Mouse (Mus musculus) embryonic facial prominence, embryonic 10.5 days (tissue): ENCODE measurements at regions not wholly inside any gene's neighbourhood (a gene's known extent, or its start where the extent isn't known, plus 50 kb on each side); places are given as distances from the start of the nearest gene placed in this dataset.

Source experiments
- DNase-seq: peaks from one replicate; pipeline ENCODE4 v3.0.0-alpha.2; 2017; ENCODE audit warnings: low spot score
- H3K27ac ChIP-seq: fragments of 300-500 bp; sonication (generic); replicated peaks from 2 replicates; pipeline ENCODE4 v1.5.1; 2016; ENCODE audit warnings: mild to moderate bottlenecking
- H3K27me3 ChIP-seq: fragments of 300-500 bp; sonication (generic); replicated peaks from 2 replicates; pipeline ENCODE4 v1.6.1; 2016; ENCODE audit warnings: low read depth, mild to moderate bottlenecking; ENCODE audit not compliant: poor library complexity, severe bottlenecking
- H3K36me3 ChIP-seq: fragments of 300-500 bp; sonication (generic); replicated peaks from 2 replicates; pipeline ENCODE4 v1.6.1; 2016; ENCODE audit warnings: mild to moderate bottlenecking, moderate library complexity
- H3K4me1 ChIP-seq: fragments of 300-500 bp; sonication (generic); 2 replicates; pipeline ENCODE4 v1.6.1; 2016
- H3K4me3 ChIP-seq: fragments of 300-500 bp; sonication (generic); 2 replicates; pipeline ENCODE4 v1.5.1; 2016; ENCODE audit warnings: mild to moderate bottlenecking, moderate library complexity
- H3K9me3 ChIP-seq: fragments of 300-500 bp; sonication (generic); 2 replicates; pipeline ENCODE4 v1.6.1; 2016; ENCODE audit warnings: mild to moderate bottlenecking
- WGBS: fragments of 180-500 bp; shearing (Covaris S2); methylation state at CpG from one replicate; pipeline ENCODE4 v1.1.7; 2016; 5-methylcytosine and 5-hydroxymethylcytosine counted together

DNA sequence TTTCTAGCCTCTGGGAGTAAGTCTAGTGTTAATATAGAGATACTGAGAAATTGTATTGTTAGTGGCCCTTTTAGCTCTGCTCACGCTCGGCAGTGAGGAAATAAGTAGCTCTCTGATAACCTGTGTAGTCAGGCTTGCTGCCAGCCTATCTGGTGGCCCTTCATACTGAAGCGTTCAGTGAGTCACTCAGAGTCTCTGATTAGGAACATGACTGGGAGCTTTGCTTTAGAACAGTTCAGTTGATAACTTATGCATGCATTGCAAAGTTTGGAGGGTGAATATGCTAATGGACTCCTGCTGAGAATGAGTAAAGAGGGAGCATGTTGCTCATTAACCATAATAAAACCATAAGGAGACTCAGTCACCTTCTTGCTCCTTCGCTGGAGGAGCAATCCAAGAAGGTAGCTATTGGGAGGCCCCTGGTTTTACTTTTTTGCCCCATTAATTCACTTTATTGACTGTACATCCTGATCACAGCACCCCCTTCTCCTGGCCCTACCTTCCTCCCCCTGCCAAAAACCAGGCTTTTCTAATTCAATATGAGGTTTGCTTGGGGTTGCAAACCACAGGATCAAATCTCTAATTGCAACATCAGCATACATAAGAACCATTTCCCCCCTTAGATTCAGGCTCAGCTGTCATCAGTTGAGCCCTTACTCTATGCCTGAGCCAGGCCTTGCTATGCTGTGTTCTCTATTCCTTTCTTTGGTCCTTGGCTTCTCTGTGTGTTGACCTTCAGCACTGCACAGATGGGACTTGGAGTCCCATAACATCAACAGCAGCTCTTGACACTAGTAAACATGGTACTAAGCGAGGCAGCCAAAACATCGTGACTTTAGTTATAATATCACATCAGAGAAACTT lies 342.3 kb downstream of the Fam84a start:
- WGBS: 85% methylated on average over 6 of the region's 6 CpGs
- Histone ChIP-seq H3K4me1 (no peaks in the 10 kb centered on the region), H3K27ac (no peak overlapping the region), H3K9me3 (no peaks in the 10 kb centered on the region), H3K4me3 (no peak overlapping the region), H3K27me3 (no peaks in the 10 kb centered on the region), H3K36me3 (no peaks in the 10 kb centered on the region)
- no peak for DNase-seq

DNA sequence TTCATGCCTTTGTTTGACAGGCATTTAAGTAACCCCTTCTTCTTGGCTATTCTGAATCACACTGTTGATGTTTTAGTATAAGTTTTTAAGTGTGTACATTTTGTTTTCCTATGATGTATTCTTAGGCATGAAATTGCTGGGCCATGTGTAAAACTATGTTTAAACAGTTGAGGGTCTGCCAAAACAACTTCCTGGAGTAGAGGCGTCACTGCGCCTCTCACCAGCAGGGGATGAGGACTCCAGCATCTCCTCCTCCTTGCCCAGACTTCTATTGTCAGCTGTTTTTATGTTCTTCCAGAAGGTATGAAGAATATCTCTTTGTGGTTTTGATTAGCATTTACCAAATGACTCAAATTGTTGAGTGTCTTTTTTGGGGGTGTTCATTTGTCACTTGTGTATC lies 372.1 kb downstream of the Fam84a start:
- Histone ChIP-seq H3K4me1 (no peaks in the 10 kb centered on the region), H3K36me3 (no peaks in the 10 kb centered on the region), H3K27me3 (no peaks in the 10 kb centered on the region), H3K9me3 (no peaks in the 10 kb centered on the region), H3K4me3 (no peak overlapping the region), H3K27ac (no peak overlapping the region)
- no peak for DNase-seq
- WGBS: 96% methylated on average over 2 of the region's 2 CpGs

DNA sequence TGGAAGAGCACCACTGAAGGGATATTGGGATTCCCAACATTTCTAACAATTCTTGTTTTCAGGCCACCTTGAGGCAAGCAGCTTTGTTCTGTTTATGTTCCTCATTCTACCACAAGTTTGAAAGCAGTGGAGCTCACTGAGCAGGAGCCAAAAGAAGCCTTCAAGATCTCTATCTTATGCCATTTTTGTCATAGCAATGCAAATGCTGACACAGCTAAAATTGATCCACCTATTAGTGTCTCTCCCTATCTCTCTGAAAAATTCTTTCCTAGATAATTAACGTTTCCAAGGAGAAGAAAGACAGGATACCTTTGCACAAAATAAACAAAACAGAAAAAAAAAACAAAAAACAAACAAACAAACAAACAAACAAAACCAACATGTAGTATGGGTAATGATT lies 375.2 kb downstream of the Fam84a start:
- Histone ChIP-seq H3K9me3 (no peaks in the 10 kb centered on the region), H3K4me3 (no peak overlapping the region), H3K4me1 (no peaks in the 10 kb centered on the region), H3K27ac (no peak overlapping the region), H3K27me3 (no peaks in the 10 kb centered on the region), H3K36me3 (no peaks in the 10 kb centered on the region)
- 69% methylated on average over 1 of the region's 1 CpGs for WGBS
- no peak for DNase-seq

DNA sequence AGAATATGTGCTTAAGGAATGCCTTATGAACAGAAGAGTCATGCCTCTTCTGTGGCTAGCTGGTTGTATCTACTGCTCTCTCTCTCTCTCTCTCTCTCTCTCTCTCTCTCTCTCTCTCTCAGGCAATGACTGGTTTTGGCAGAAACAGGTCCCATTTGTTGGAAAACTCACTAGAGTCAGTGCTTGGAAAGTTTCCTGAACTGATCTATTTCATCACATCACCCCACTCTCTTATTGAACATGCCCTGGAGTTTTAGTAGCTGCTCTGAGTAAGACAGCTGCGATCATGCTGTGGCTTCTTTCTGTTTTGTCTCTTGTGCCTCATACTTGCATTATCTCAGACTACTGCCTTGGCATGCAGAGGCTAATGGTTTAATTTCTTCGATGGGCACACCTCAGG lies 382.2 kb downstream of the Fam84a start:
- no peaks in the 10 kb centered on the region for H3K27me3 ChIP-seq
- WGBS: 92% methylated on average over 2 of the region's 2 CpGs

DNA sequence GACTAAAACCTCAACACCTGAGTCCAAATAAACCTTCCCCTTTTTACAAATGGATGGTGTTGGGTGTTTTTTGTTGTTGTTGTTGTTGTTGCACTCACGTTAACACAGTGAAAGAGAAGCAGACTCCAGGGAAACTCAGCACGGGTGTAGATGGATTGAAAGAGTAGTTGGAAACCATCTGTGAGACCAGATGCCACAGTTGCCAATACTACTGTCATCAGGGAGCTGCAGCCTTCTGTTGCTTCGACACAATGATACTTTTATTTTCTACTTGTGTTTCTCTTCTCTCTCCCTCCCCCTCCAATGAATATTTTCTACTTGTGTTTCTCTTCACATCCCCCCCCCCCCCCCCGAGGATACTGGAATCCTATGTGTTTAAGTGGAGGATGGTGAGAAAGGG lies 382.7 kb downstream of the Fam84a start:
- Histone ChIP-seq H3K9me3 (no peaks in the 10 kb centered on the region), H3K4me1 (no peaks in the 10 kb centered on the region), H3K27ac (no peak overlapping the region), H3K4me3 (no peak overlapping the region), H3K27me3 (no peaks in the 10 kb centered on the region), H3K36me3 (no peaks in the 10 kb centered on the region)
- 85% methylated on average over 4 of the region's 4 CpGs for WGBS
- no peak for DNase-seq

More for the DNA sequence above, 382.2 kb downstream of the Fam84a start:
- H3K9me3 ChIP-seq: no peaks in the 10 kb centered on the region
- DNase-seq: no peak
- no peak overlapping the region for H3K4me3 ChIP-seq
- no peak overlapping the region for H3K27ac ChIP-seq
- no peaks in the 10 kb centered on the region for H3K36me3 ChIP-seq
- no peaks in the 10 kb centered on the region for H3K4me1 ChIP-seq

DNA sequence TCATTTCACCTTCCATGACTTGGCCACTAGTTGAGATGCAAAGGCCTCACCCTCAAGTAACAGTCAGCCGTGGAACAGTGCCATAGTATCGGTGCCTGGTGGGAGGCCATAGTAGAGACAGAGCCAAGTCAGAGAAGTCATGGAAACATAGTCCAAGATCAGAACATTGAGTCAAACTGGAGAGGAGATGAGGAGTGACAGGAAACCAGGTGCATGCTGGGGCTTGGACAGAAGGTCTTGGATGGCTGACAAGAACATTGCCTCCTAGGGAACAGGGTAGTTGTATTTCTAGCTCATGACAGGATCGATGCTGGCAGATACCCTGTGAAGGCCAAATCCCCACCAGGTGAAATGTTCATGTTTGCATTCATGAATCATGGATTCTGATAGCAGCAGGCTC lies 385.4 kb downstream of the Fam84a start:
- H3K4me3 ChIP-seq: no peak overlapping the region
- no peak overlapping the region for H3K27ac ChIP-seq
- no peaks in the 10 kb centered on the region for H3K36me3 ChIP-seq
- H3K9me3 ChIP-seq: no peaks in the 10 kb centered on the region
- no peak for DNase-seq
- no peaks in the 10 kb centered on the region for H3K27me3 ChIP-seq
- H3K4me1 ChIP-seq: no peaks in the 10 kb centered on the region
- 93% methylated on average over 3 of the region's 3 CpGs for WGBS

DNA sequence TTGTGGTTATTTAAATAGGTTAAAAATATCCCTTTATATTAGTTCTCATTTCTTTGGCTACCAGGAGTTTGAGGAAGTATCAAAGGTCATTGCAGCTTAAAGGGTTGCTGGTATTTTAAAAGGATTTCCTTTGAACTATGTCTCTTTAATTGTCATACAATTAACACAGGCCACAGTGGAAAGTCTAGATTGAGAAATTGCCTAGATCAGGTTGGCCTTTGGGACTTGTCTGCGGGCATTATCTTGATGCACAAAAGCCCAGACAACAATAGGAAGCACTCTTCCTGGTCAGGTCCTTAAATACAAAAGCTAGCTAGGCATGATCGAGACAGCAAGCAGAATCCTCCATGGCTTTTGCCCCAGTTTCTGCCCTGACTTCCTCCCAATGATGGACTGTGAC lies 398.0 kb downstream of the Fam84a start:
- Histone ChIP-seq H3K4me1 (no peaks in the 10 kb centered on the region), H3K4me3 (no peak overlapping the region), H3K9me3 (no peaks in the 10 kb centered on the region), H3K36me3 (no peaks in the 10 kb centered on the region), H3K27me3 (no peaks in the 10 kb centered on the region), H3K27ac (no peak overlapping the region)
- 78% methylated on average over 2 of the region's 2 CpGs for WGBS
- no peak for DNase-seq

DNA sequence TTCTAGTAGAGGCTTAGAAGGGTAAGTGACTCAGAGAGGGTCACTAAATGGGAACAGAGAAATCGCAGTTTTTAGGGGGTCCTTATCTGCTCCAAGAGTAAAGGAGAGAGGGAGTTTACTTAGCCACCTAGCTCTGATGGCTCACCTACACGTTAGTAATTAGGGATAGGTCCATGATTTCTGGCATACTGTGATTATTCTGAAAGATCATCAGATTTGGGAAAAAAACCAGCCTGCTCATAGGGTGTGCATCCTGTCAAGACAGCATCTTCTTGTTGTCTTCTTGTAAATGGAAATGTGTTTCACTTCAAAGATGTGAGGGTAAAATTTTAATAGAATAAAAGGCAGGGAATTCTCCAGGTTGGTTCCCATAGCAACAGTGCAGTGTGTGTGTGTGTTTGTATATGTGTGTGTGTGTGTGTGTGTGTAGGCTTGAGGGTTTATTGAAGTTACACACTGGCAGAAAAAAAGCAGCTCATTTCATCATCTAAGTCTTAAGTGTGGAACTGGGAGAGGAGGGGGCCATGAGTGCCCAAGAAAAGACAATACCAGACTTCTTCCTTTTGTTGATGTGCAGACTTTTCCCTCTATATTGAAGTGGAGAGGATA lies 407.4 kb downstream of the Fam84a start:
- no peaks in the 10 kb centered on the region for H3K27me3 ChIP-seq
- WGBS: 75% methylated on average over 2 of the region's 2 CpGs
- H3K4me1 ChIP-seq: no peaks in the 10 kb centered on the region
- no peak for DNase-seq
- H3K4me3 ChIP-seq: no peak overlapping the region
- no peaks in the 10 kb centered on the region for H3K36me3 ChIP-seq
- H3K27ac ChIP-seq: no peak overlapping the region
- H3K9me3 ChIP-seq: no peaks in the 10 kb centered on the region

DNA sequence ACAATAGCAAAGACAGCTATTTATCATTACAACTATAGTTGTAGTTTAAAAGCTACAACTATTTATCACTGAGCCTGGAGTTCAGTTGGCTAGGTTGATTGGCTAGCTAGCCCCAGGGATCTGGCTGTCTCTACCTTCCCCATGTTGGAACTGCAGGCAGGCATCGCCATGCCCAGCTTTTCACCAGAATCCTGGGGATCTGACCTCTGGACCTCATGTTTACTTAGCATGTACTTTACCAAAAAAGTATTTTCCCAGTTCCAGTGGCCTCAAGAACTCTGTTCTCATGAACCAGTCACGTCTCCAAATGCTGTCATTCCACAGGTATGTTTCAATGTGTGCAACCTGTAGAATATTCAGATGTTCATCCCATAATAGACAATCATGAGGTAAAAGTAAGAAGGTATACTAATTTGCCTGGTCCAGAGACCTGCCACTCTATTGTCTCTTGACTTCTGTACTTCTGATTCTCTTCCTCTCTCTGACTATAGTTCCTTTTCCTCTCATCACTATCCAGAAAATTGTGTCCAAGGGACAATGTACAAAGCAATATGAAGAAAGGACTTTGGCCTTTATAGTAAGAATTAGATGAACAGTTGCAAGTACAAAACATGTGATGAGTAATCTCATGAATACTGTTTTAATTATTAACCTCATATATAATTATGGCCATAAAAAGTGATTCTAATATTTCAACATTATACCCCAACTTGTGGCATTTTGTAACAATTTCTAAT lies 421.8 kb downstream of the Fam84a start:
- 85% methylated on average over 2 of the region's 2 CpGs for WGBS
- H3K4me1 ChIP-seq: no peaks in the 10 kb centered on the region
- no peak for DNase-seq
- no peaks in the 10 kb centered on the region for H3K9me3 ChIP-seq
- H3K27me3 ChIP-seq: no peaks in the 10 kb centered on the region
- no peaks in the 10 kb centered on the region for H3K36me3 ChIP-seq
- H3K4me3 ChIP-seq: no peak overlapping the region
- H3K27ac ChIP-seq: no peak overlapping the region

DNA sequence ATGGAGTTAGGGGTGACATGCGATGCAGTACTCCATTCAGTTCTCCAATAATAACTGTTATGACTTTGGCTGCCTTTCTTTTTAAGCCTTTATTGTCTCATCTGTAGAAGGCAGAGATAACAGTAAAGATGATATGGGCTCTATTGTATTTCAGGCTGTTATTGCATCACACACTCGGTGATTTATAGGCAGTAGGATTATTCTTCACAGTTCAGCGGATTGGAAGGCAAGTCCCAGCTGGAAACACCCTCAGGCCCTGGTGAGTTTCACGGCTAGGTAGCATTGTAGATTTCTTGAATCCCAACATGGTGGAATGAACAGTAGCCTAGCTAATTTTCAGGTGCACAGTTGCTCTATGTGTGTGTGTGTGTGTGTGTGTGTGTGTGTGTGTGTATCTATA lies 422.9 kb downstream of the Fam84a start:
- H3K27ac ChIP-seq: no peak overlapping the region
- H3K4me1 ChIP-seq: no peaks in the 10 kb centered on the region
- no peak overlapping the region for H3K4me3 ChIP-seq
- H3K27me3 ChIP-seq: no peaks in the 10 kb centered on the region
- DNase-seq: no peak
- H3K9me3 ChIP-seq: no peaks in the 10 kb centered on the region
- WGBS: 84% methylated on average over 4 of the region's 4 CpGs
- H3K36me3 ChIP-seq: no peaks in the 10 kb centered on the region

DNA sequence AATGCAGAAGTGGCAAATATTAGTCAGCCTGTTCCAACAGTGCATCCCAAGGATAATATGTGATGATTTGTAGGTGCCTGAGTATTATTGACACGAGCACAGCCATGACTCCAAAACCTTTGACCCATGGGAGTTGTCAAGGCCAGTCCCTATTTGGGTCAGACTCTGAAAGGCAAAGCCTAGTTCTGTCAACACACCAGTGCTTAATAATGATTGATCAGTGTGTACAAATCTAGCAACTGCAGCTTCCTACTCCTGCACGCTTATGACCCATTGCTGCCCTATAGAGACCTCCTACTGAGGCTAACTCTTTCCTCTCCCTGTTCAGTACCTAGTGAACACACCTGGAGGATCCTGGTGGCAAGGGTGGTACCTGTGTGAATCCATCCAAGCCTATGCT lies 427.3 kb downstream of the Fam84a start:
- WGBS: 91% methylated on average over 2 of the region's 2 CpGs

DNA sequence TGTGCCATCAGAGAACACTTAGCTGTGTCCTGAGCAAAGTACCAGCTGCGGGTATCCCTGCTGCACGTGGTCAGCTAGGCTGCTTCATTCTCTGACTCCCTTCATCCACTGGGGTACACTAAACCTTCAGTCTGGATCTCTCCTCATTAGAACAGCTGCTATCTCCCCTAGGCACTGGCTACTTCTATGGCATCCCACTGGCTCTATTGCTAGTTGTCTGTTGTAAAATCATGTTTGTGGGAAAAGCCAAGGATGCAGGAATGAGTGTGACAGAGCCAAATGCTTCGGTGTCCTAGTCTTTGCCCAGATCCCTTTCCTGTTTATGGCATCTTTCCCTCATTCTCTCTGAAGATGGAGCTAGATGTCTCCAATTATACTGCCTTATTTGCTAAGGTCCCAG lies 440.9 kb downstream of the Nbas start:
- no peaks in the 10 kb centered on the region for H3K4me1 ChIP-seq
- H3K9me3 ChIP-seq: no peaks in the 10 kb centered on the region
- no peak overlapping the region for H3K4me3 ChIP-seq
- 87% methylated on average over 3 of the region's 3 CpGs for WGBS
- no peaks in the 10 kb centered on the region for H3K27me3 ChIP-seq
- no peaks in the 10 kb centered on the region for H3K36me3 ChIP-seq
- no peak for DNase-seq
- H3K27ac ChIP-seq: no peak overlapping the region

More for the DNA sequence above, 427.3 kb downstream of the Fam84a start:
- no peak overlapping the region for H3K27ac ChIP-seq
- H3K4me1 ChIP-seq: no peaks in the 10 kb centered on the region
- no peaks in the 10 kb centered on the region for H3K36me3 ChIP-seq
- H3K9me3 ChIP-seq: no peaks in the 10 kb centered on the region
- H3K27me3 ChIP-seq: no peaks in the 10 kb centered on the region
- no peak overlapping the region for H3K4me3 ChIP-seq
- no peak for DNase-seq

DNA sequence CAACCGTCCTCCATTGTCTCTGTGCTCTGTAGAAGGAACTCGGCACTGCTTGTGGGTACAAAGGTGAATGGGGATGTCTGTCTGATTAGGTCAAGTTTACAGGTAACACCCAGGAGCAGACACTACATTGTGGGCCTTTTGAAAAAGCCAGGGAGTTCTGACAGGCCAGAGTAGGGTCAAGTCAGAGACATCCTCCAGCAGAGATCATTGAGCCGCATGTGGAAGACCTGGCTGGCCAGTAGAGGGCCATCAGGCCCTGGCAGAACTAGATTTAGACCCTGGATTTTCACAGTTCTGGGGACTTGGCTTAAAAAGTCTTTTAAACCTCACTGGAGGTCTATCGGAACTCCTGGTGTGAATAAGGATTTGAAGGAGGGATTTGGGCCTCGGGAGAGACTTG lies 438.8 kb downstream of the Nbas start:
- no peaks in the 10 kb centered on the region for H3K4me1 ChIP-seq
- no peaks in the 10 kb centered on the region for H3K36me3 ChIP-seq
- WGBS: 84% methylated on average over 5 of the region's 5 CpGs
- H3K27ac ChIP-seq: no peak overlapping the region
- H3K9me3 ChIP-seq: no peaks in the 10 kb centered on the region
- no peaks in the 10 kb centered on the region for H3K27me3 ChIP-seq
- H3K4me3 ChIP-seq: no peak overlapping the region
- DNase-seq: no peak
